Mouse (Mus musculus) small intestine, adult 2 months (tissue): ENCODE measurements around the gene Fgd2.

Experiments used
- CTCF ChIP-seq: fragments of 200-500 bp; IDR thresholded peaks from 2 replicates; pipeline ENCODE4 v1.5.1; 2012; ENCODE audit warnings: low read depth, mild to moderate bottlenecking, control low read depth, inconsistent platforms, low read length, moderate library complexity, mixed read lengths; ENCODE audit not compliant: insufficient replicate concordance, insufficient read length; ENCODE audit errors: extremely low read depth
- POLR2A ChIP-seq: fragments of 200-500 bp; IDR thresholded peaks from 2 replicates; pipeline ENCODE4 v1.6.1; 2012; ENCODE audit warnings: low read depth, mild to moderate bottlenecking, control low read depth, inconsistent platforms, low read length, moderate library complexity

GRCm38 (mm10) chr17:29370984-29371723 lies 10.4 kb downstream of the Fgd2 start:
- no peak for TF ChIP-seq POLR2A
- TF ChIP-seq CTCF: peak; percentile 99
